Mouse (Mus musculus) C2C12 (cell line): ENCODE results near the gene Izumo1r.

Source experiments
- CTCF ChIP-seq: IDR thresholded peaks from one replicate; pipeline ENCODE4 v1.5.1; 2011; ENCODE audit not compliant: control insufficient read depth, insufficient read depth, insufficient read length
- MAX ChIP-seq: IDR thresholded peaks from one replicate; pipeline ENCODE4 v1.6.1; 2011; ENCODE audit warnings: mild to moderate bottlenecking, control low read depth
- MYOG ChIP-seq: IDR thresholded peaks from one replicate; pipeline ENCODE4 v1.6.1; 2011; ENCODE audit not compliant: control insufficient read depth, insufficient read length; ENCODE audit errors: extremely low read depth
- USF1 ChIP-seq: IDR thresholded peaks from one replicate; pipeline ENCODE4 v1.6.1; 2011; ENCODE audit warnings: low read depth, mild to moderate bottlenecking, control low read depth, moderate library complexity

DNA sequence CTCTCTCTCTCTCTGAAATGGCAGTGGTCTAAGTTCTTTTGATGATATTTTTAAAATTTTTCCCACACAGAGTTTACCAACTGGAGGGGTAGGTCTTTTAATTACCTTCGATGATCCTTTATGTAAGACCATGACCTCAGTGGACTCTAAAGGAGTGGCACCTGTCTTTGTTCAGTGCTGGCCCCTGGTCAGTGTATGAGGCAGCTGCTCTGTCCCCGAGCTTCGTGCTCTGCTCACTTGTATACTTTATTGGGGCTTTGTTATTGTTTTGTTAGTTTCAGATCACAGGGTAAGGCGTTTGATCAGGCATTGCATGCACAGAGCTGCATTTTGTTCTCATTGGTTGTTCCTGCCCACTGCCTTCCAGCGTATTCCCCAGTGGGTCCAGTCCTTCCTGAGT is 63.8 kb downstream of the Izumo1r start:
- TF ChIP-seq CTCF: no peak
- no peak for TF ChIP-seq USF1
- TF ChIP-seq MAX: no peak
- TF ChIP-seq MYOG: no peak
